Mouse (Mus musculus) G1E (cell line): ENCODE data around the gene Stim2. TPM values are rescaled to one million over a fixed set of nuclear protein-coding genes. Genes with fewer than 3 reads are reported as not detected.
A peak's percentile ranks its signal among the peaks of the same experiment; 100 is the strongest.

Source experiments
- ATAC-seq: 2 replicates; pipeline ENCODE4 v1.8.0; 2016; ENCODE audit warnings: mild to moderate bottlenecking; ENCODE audit not compliant: insufficient number of reproducible peaks, poor library complexity, low FRiP score, severe bottlenecking; ENCODE audit errors: extremely low read depth
- DNase-seq: peaks from one replicate; pipeline ENCODE4 v3.0.0; 2012; ENCODE audit warnings: low spot score
- H3K27me3 ChIP-seq: 2 replicates; pipeline ENCODE4 v1.6.1; 2012; ENCODE audit warnings: mild to moderate bottlenecking, low read length, inconsistent platforms; ENCODE audit not compliant: insufficient read depth
- H3K36me3 ChIP-seq: replicated peaks from 2 replicates; pipeline ENCODE3; 2012; ENCODE audit warnings: mild to moderate bottlenecking, inconsistent platforms
- H3K4me1 ChIP-seq: 2 replicates; pipeline ENCODE4 v1.6.1; 2012; ENCODE audit warnings: low read depth, low read length, inconsistent platforms, mixed read lengths; ENCODE audit not compliant: insufficient read depth
- H3K4me3 ChIP-seq: 2 replicates; pipeline ENCODE4 v1.5.1; 2012; ENCODE audit warnings: low read depth, mild to moderate bottlenecking, inconsistent platforms, low read length, moderate library complexity, mixed read lengths
- H3K9me3 ChIP-seq: replicated peaks from 2 replicates; pipeline ENCODE4 v1.6.1; 2012; ENCODE audit warnings: inconsistent platforms
- CTCF ChIP-seq: IDR thresholded peaks from 2 replicates; pipeline ENCODE4 v1.5.1; 2012; ENCODE audit warnings: low read depth, low read length, inconsistent platforms, mixed read lengths
- GATA1 ChIP-seq: IDR thresholded peaks from 2 replicates; pipeline ENCODE4 v1.6.1; 2012; ENCODE audit warnings: borderline replicate concordance, low read length, inconsistent platforms, mixed read lengths
- GATA2 ChIP-seq: IDR thresholded peaks from 2 replicates; pipeline ENCODE4 v1.6.1; 2012; ENCODE audit warnings: low read depth, low read length, inconsistent platforms, borderline replicate concordance
- POLR2AphosphoS5 ChIP-seq: IDR thresholded peaks from 2 replicates; pipeline ENCODE4 v1.6.1; 2012; ENCODE audit warnings: low read depth, low read length, inconsistent platforms; ENCODE audit not compliant: insufficient replicate concordance
- TAL1 ChIP-seq: conservative IDR thresholded peaks from 2 replicates; pipeline ENCODE4 v1.6.1; 2012; ENCODE audit warnings: low read depth, low read length, inconsistent platforms, mixed read lengths
- polyA plus RNA-seq: library from polyadenylated mRNA; stranded (reverse); fragments of >175 nt; gene quantifications from 2 replicates; pipeline ENCODE4 v1.2.3, GENCODE M21; 2012
- total RNA-seq, 2 experiments: library from RNA; stranded (forward) in 1 of 2; stranded (reverse) in 1 of 2; fragments of 200-1000 nt in 1 of 2; fragments of >200 nt in 1 of 2; fragmentation: Nextera tagmentation in 1 of 2; gene quantifications; 2 replicates each; pipeline ENCODE4 v1.2.3; 2014 to 2017

The Stim2 gene
- total and polyA plus RNA-seq, 3 experiments: 11.2 to 22.9 (median 12.0) TPM

DNA sequence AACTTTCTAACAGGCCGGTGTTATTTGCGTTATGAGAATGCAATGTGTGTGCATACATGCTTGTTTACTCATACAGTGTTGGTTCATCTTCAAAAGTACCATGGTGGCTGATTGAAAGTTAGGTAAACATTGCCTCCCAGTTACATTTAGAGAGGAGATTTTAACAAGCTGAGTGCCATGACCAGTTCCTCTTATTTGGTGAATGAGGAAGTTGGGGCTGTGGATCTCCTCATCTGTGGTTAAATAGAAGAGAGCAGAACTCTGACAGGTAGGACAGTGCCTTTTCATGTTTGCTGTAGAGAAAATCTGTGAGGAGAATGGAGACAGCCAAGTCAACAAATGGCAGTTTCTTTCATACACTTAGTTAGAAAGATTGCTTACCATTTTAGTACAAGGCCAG is 27.3 kb downstream of the Stim2 start:
- H3K27me3 ChIP-seq: no peaks in the 10 kb centered on the region
- H3K36me3 ChIP-seq: peaks cover 20% of the 10 kb centered on the region
- H3K9me3 ChIP-seq: no peaks in the 10 kb centered on the region
- no peak for TF ChIP-seq TAL1
- TF ChIP-seq CTCF: no peak
- TF ChIP-seq GATA1: no peak
- TF ChIP-seq POLR2AphosphoS5: no peak
- TF ChIP-seq GATA2: no peak
- DNase-seq: peak; percentile 12
- H3K4me1 ChIP-seq: peaks cover 25% of the 10 kb centered on the region
- no peak overlapping the region for H3K4me3 ChIP-seq
- ATAC-seq: peak; percentile 86

GRCm38 (mm10) chr5:54033217-54033616 is 34.9 kb downstream of the Stim2 start:
- peaks cover 10% of the 10 kb centered on the region for H3K36me3 ChIP-seq
- no peaks in the 10 kb centered on the region for H3K27me3 ChIP-seq
- no peak overlapping the region for H3K4me3 ChIP-seq
- DNase-seq (no peak), ATAC-seq (no peak)
- H3K9me3 ChIP-seq: no peaks in the 10 kb centered on the region
- peaks cover 10% of the 10 kb centered on the region; the same call in 1 of the 2 replicates for H3K4me1 ChIP-seq
- TF ChIP-seq CTCF: no peak
- TF ChIP-seq POLR2AphosphoS5: no peak
- no peak for TF ChIP-seq GATA1
- TF ChIP-seq GATA2: no peak
- TF ChIP-seq TAL1: no peak

DNA sequence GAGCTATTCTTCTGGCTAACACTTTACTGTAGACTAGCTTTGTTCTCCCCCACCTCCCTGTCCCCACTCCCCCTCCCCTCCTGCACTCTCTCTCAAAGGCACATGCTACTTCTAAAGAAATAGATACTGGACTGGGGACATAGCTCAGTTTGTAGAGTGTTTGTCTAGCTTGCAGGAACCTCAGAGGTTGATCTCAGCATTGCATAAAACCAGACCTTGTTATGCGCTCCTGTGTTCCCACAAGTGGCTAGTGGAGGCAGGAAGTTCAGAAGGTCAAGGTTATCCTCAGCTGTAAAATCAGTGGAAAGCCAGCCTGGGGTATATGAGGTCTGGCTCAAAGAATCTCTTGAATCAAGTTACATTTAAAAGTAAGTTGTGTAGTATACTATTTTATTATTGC is 36.4 kb downstream of the Stim2 start:
- no peaks in the 10 kb centered on the region for H3K9me3 ChIP-seq
- H3K27me3 ChIP-seq: no peaks in the 10 kb centered on the region
- peaks cover 13% of the 10 kb centered on the region for H3K4me1 ChIP-seq
- H3K4me3 ChIP-seq: no peak overlapping the region
- no peak for ATAC-seq
- TF ChIP-seq POLR2AphosphoS5 (no peak), GATA2 (no peak), CTCF (no peak), TAL1 (no peak), GATA1 (no peak)
- no peak for DNase-seq
- peaks cover 3% of the 10 kb centered on the region for H3K36me3 ChIP-seq

GRCm38 (mm10) chr5:54038615-54039014 is 40.3 kb downstream of the Stim2 start:
- Histone ChIP-seq H3K9me3 (no peaks in the 10 kb centered on the region), H3K36me3 (peaks cover 2% of the 10 kb centered on the region), H3K27me3 (no peaks in the 10 kb centered on the region), H3K4me3 (no peak overlapping the region), H3K4me1 (peaks cover 35% of the 10 kb centered on the region)
- TF ChIP-seq GATA1 (no peak), POLR2AphosphoS5 (no peak), TAL1 (no peak), CTCF (no peak), GATA2 (no peak)
- DNase-seq: no peak
- no peak for ATAC-seq

- Histone ChIP-seq H3K36me3 (peaks cover 2% of the 10 kb centered on the region), H3K4me1 (peaks cover 52% of the 10 kb centered on the region), H3K27me3 (no peaks in the 10 kb centered on the region), H3K4me3 (no peak overlapping the region), H3K9me3 (no peaks in the 10 kb centered on the region)
- ATAC-seq: no peak
- no peak for TF ChIP-seq GATA1
- TF ChIP-seq GATA2: no peak
- TF ChIP-seq POLR2AphosphoS5: no peak
- no peak for DNase-seq
Measured at GRCm38 (mm10) chr5:54040527-54040926, 42.2 kb downstream of the Stim2 start.

GRCm38 (mm10) chr5:54042013-54042412 is 43.7 kb downstream of the Stim2 start:
- Histone ChIP-seq H3K36me3 (peaks cover 5% of the 10 kb centered on the region), H3K27me3 (no peaks in the 10 kb centered on the region), H3K9me3 (no peaks in the 10 kb centered on the region), H3K4me3 (no peak overlapping the region), H3K4me1 (peaks cover 61% of the 10 kb centered on the region)
- DNase-seq (no peak), ATAC-seq (no peak)
- TF ChIP-seq TAL1 (no peak), POLR2AphosphoS5 (no peak), GATA2 (no peak), GATA1 (no peak), CTCF (no peak)

GRCm38 (mm10) chr5:54045523-54045922 is 47.2 kb downstream of the Stim2 start:
- TF ChIP-seq GATA1 (no peak), CTCF (no peak), TAL1 (no peak)
- H3K4me3 ChIP-seq: no peak overlapping the region; the same call in 1 of the 2 replicates
- no peaks in the 10 kb centered on the region for H3K27me3 ChIP-seq
- no peaks in the 10 kb centered on the region for H3K9me3 ChIP-seq
- peak; percentile 51 for DNase-seq
- ATAC-seq: peak; percentile 91
- H3K36me3 ChIP-seq: peaks cover 9% of the 10 kb centered on the region
- H3K4me1 ChIP-seq: peaks cover 70% of the 10 kb centered on the region
